Mouse (Mus musculus): ENCODE measurements around the gene Ap2b1. TPM values are rescaled to one million over a fixed set of nuclear protein-coding genes. Genes with fewer than 3 reads are reported as not detected.

Ap2b1 gene
- 10 to 100 TPM; 41.1 to 56.0 TPM for polyA plus RNA-seq (2017; shearing (Covaris generic))

DNA sequence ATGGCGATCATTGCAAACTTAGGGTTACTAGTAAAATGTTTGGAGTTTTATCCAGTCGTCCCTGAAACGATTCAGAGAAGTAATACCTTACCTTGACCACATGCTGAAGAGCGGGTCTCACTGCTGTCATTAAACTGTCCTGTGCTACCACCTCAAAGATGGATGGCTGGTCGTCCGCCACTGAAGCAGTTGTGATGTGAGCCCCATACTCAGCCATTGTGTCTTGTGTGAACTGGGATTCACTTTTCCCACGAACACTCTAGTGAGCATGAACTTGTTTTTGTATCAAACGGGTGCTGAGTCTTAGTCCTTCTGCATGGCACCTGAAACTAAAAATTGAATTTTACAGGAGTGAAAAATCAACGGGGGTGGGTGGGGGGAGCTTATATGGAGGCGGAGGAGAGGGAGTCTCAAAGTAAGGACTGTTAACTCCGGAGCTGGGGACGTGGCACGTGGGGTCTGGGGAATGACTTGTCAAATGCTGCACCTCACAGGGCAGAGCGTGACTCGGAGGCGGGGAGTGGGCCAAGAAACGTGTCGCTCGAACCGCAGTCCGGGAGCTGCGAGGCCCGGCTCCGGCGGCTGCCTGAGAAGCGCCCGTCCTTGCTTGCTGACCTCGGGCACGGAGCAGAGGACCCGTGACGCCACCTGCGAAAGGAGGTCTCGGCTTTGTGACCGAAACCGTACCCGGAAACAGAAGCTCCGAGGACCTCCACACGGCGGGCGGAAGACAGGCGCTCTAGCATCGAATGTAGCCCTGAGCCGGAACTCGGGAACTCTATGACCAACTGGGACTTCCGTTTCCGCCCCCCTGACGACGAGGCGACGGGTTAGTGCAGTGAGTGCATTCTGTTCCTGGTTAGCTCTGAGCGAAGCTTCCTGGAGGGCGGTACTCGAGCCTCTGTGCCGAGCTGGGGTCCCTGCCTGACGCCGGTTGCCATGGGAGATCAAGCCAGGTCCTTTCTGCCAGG is at the start of gene Ap2b1:
Gene Ap2b1 (plus strand): TSS at position 800 of the 971 bp plus-strand sequence.

DNA sequence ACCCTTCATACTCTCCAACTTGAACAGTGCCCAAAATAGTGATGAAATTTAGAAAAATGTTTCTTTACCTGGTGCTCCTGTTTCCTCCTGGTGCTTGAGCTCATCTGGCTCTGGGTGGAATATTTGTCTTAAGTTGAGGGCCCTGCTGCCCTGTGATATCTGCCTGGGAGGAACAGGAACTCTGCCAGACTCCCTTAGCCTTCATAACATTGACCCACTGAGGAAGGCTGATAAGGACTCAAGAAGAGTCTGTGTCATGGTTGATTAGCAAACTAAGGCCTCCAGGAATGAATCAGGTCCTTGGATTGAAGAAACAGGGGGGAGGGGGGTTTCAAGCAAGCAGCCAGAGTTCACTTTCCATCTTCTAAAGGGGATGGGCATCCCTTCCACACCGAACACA is 12.3 kb upstream of the Ap2b1 start, which contains the start of gene Slfn14:
Gene Slfn14 (minus strand): TSS at position 161 of the 400 bp plus-strand sequence.

DNA sequence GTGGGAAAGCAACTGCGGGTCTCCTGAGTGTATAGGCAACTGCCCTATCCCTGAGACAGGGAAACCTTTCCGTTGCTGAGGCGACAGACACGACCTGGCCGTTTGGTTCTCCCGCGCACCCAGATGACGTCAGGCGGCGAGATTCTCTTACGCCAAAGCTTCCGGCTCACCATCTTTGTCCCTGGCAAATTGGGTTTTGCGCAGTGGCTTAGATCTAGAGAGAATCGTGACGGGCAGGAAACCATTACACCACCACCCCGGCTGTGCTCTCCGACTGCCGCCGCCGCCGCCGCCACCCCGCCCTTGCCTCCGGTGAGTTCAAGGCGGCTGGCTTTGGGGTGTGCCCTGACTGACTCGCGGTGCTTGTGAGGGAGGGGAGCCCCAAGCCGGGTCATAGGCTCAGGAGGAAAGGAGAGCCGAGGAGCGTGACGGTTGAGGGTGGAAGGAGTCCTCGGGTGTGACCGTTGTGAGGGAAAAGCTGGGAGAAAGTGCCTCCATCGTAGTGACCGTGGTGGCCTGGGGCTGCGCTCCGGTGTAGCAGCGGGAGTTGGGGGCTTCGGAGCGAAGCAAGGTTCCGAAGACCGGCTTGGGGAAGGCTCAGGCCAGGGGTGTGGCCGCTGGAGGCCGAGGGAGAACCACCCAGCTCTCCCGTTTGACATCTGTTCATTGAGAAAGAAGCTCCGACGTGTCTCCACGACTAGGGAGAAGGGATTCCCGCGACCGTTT is 3.9 kb downstream of the Ap2b1 start, which contains the start of gene Pex12:
Gene Pex12 (minus strand): TSS at position 61 of the 726 bp plus-strand sequence.

DNA sequence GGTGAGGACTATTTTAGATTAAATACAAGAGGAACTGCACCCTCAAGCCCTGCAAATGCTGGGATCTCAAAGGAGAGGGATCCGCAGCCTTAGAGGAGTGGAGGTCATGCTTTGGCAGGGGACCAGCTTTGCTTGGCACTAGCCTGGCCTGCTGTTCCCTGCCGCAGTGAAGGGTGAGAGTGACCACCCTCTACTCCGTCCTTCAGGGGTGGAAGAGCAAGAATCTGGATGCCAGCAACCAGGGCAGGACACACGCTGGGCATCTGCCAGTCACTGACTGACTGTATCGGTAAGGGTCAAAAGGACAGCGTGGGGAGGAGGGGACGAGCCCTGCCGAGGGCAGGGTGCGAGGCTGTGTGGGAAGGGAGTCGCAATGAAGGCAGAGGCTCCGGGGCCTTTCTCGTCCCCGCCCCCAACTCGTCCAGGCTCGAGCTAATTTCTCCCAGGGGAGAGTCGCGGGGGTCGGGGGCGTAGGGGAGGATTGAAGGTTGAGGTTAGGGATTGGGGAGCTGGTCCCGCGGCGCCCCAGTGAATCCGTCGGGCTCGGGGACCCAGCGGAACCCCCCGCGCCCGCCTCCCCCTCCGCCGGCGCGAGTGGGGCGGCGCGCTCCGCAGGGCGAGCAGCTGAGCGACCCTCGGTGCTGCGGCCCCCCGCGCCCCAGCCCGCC is 110.4 kb downstream of the Ap2b1 start, which contains the start of gene Rasl10b:
Gene Rasl10b (plus strand): TSS at position 51 of the 668 bp plus-strand sequence.

DNA sequence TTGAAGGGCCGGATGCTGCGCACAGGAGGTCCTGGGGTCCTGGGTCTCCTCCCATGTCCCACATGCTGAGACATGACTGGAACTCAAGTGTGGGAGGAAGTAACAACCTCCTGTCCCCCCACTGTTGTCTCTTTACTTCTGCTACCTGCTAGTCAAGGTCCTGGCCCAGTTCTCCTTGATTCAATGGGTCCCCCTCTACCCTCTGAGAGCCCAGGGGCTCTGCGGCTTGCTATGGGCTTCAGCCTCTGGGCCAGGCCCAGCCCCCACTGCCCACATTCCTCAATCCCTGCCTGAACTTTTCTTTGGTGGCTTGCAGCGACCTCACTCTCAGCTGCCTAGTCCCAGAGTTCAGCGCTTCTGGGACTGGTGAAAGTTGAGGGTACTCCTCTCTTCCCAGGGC is 130.5 kb downstream of the Ap2b1 start, which contains the start of gene Gas2l2:
Gene Gas2l2 (minus strand): TSS at position 101 of the 400 bp plus-strand sequence.

DNA sequence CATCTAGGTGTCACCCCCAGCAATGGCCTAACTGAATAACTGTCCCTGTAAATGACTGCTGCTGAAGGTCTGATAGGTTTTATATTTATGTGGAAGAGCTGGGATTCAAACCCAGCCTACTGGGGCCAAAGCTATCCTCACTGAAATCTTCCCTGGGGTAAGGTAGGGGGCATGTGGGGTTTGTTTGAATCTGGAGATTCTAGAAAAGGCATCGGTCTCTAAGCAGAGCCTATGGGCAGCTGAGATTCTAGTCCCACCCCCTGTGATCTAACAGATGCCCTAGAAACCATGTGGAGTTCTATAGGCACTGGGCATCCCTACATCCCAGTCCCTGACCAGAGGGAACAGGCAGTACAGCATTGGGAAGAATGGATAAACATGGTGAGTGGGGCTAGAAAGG is 138.6 kb downstream of the Ap2b1 start, which contains the start of gene 1700020L24Rik:
Gene 1700020L24Rik (plus strand): TSS at position 301 of the 400 bp plus-strand sequence.

Other genes with a start within 250 kb of the Ap2b1 start
- gene Slfn2, start 233.9 kb upstream of the Ap2b1 start, polyA plus RNA-seq (2017; shearing (Covaris generic)), result 100 to 1,000 TPM; 589 to 842 TPM
- gene Slfn1, start 182.2 kb upstream of the Ap2b1 start, polyA plus RNA-seq (2017; shearing (Covaris generic)), result 100 to 1,000 TPM; 165 to 319 TPM
- gene Slfn4, start 123.8 kb upstream of the Ap2b1 start, polyA plus RNA-seq (2017; shearing (Covaris generic)), result under 1 TPM; 0.33 to 0.55 TPM
- gene Slfn3, start 107.7 kb upstream of the Ap2b1 start, polyA plus RNA-seq (2017; shearing (Covaris generic)), result 1 to 10 TPM; 3.5 to 6.2 TPM
- under 1 TPM in 1 of 2 experiments, not detected in 1; 0.08 TPM for gene Slfn14, start 12.3 kb upstream of the Ap2b1 start, polyA plus RNA-seq (2017; shearing (Covaris generic))
- 10 to 100 TPM; 12.5 to 14.8 TPM for gene Pex12, start 3.6 kb downstream of the Ap2b1 start, polyA plus RNA-seq (2017; shearing (Covaris generic))
- gene Rasl10b, start 110.1 kb downstream of the Ap2b1 start, polyA plus RNA-seq (2017; shearing (Covaris generic)), result not detected
- not detected for gene Gas2l2, start 130.4 kb downstream of the Ap2b1 start, polyA plus RNA-seq (2017; shearing (Covaris generic))
- 1 to 10 TPM; 1.8 to 2.0 TPM for gene 1700020L24Rik, start 138.7 kb downstream of the Ap2b1 start, polyA plus RNA-seq (2017; shearing (Covaris generic))
- gene Mmp28, start 164.0 kb downstream of the Ap2b1 start, polyA plus RNA-seq (2017; shearing (Covaris generic)), result under 1 TPM in 1 of 2 experiments, not detected in 1; 0.61 TPM
- gene Taf15, start 174.1 kb downstream of the Ap2b1 start, polyA plus RNA-seq (2017; shearing (Covaris generic)), result 10 to 100 TPM; 14.8 to 14.9 TPM
- under 1 TPM; 0.30 to 0.59 TPM for gene Heatr9, start 223.2 kb downstream of the Ap2b1 start, polyA plus RNA-seq (2017; shearing (Covaris generic))
- gene Ccl5, start 231.5 kb downstream of the Ap2b1 start, polyA plus RNA-seq (2017; shearing (Covaris generic)), result 100 to 1,000 TPM in 1 of 2 experiments, 10 to 100 TPM in 1; 84.4 to 119 TPM

Data from inflammation-experienced regulatory T-cells (primary cell).